Mouse (Mus musculus) heart, postnatal 0 days (tissue): ENCODE data around the gene Ascc2. TPM values are rescaled to one million over a fixed set of nuclear protein-coding genes. Genes with fewer than 3 reads are reported as not detected.

ENCODE experiments used
- ATAC-seq: fragments of 200-750 bp; cut with Nextera tagmentation; 2 replicates; pipeline ENCODE4 v1.8.0; 2017; ENCODE audit warnings: low read depth, moderate number of reproducible peaks, moderate library complexity; ENCODE audit not compliant: insufficient read depth
- DNase-seq: peaks from one replicate; pipeline ENCODE4 v3.0.0-alpha.2; 2016; ENCODE audit warnings: low spot score
- H3K27ac ChIP-seq: fragments of 300-500 bp; sonication (generic); 2 replicates; pipeline ENCODE4 v1.5.1; 2014; ENCODE audit warnings: low read depth, mild to moderate bottlenecking
- H3K27me3 ChIP-seq: fragments of 300-500 bp; sonication (generic); 2 replicates; pipeline ENCODE4 v1.6.1; 2014; ENCODE audit warnings: low read length, mixed read lengths; ENCODE audit not compliant: control insufficient read depth, insufficient read depth
- H3K36me3 ChIP-seq: fragments of 300-500 bp; sonication (generic); replicated peaks from 2 replicates; pipeline ENCODE4 v1.6.1; 2014; ENCODE audit warnings: low read length, mixed read lengths; ENCODE audit not compliant: control insufficient read depth, insufficient read depth
- H3K4me1 ChIP-seq: fragments of 300-500 bp; sonication (generic); 2 replicates; pipeline ENCODE4 v1.6.1; 2014; ENCODE audit warnings: antibody characterized with exemption; ENCODE audit not compliant: control insufficient read depth, insufficient read depth
- H3K4me2 ChIP-seq: fragments of 300-500 bp; sonication (generic); 2 replicates; pipeline ENCODE4 v1.6.1; 2014; ENCODE audit warnings: low read depth, mild to moderate bottlenecking, low read length, moderate library complexity
- H3K4me3 ChIP-seq: fragments of 300-500 bp; sonication (generic); 2 replicates; pipeline ENCODE4 v1.5.1; 2014; ENCODE audit warnings: low read depth, low read length
- H3K9ac ChIP-seq: fragments of 300-500 bp; sonication (generic); replicated peaks from 2 replicates; pipeline ENCODE4 v1.6.1; 2014; ENCODE audit warnings: low read depth, low read length, mixed read lengths
- H3K9me3 ChIP-seq: fragments of 300-500 bp; sonication (generic); replicated peaks from 2 replicates; pipeline ENCODE4 v1.6.1; 2016; ENCODE audit warnings: low read length; ENCODE audit not compliant: control insufficient read depth
- CTCF ChIP-seq: IDR thresholded peaks from 2 replicates; pipeline ENCODE4 v1.5.1; 2016; ENCODE audit warnings: antibody characterized with exemption, control low read depth, low read depth
- EP300 ChIP-seq: IDR thresholded peaks from 2 replicates; pipeline ENCODE4 v1.6.1; 2016; ENCODE audit warnings: antibody characterized with exemption, low read depth
- WGBS: fragments of 180-500 bp; shearing (Covaris S2); extraction: QIAGEN DNeasy Blood & Tissue Kit; methylation state at CpG from one replicate; pipeline ENCODE4 v1.1.7; 2014; 5-methylcytosine and 5-hydroxymethylcytosine counted together
- polyA plus RNA-seq: library from polyadenylated mRNA; unstranded; fragments of >200 nt; fragmentation: Nextera tagmentation; extraction: Ambion mirVana; gene quantifications from 2 replicates; pipeline ENCODE4 v1.2.1, GENCODE M21; 2015
- total RNA-seq: library from RNA; depleted of rRNA; stranded (reverse); fragments of >200 nt; gene quantifications from 2 replicates; pipeline ENCODE4 v1.2.3, GENCODE M21; 2014; ENCODE audit warnings: low replicate concordance

Ascc2 gene
- total and polyA plus RNA-seq, 2 experiments from 2014 or later = 10.6 to 13.6 TPM

DNA sequence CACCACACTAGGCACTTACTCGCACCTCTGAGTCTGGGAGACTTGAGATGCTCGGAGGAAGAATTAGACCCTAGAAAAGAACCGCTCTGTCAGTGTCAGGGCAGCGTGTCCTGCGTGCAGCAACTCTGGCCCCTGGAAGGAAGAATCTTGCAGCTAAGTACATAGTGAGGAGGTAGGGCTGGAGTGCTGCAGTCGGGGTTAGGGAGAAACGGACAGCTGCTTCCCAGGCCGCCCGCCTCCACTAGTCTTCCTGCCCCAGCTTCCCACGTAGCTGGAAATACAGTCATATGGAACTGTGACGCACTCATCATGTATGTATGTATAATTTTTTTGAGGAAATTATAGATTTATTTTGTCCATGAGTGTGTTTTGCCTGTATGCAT lies 24.9 kb downstream of the Ascc2 start:
- no peak overlapping the region for H3K27ac ChIP-seq
- TF ChIP-seq EP300 (no peak), CTCF (no peak)
- no peak overlapping the region for H3K4me3 ChIP-seq
- peaks cover 32% of the 10 kb centered on the region for H3K36me3 ChIP-seq
- no peak for ATAC-seq
- H3K4me1 ChIP-seq = no peaks in the 10 kb centered on the region
- WGBS = 92% methylated on average over 11 of the region's 11 CpGs
- no peaks in the 10 kb centered on the region for H3K9me3 ChIP-seq
- no peak for DNase-seq
- no peak overlapping the region for H3K4me2 ChIP-seq
- H3K9ac ChIP-seq = no peak overlapping the region
- no peaks in the 10 kb centered on the region for H3K27me3 ChIP-seq

DNA sequence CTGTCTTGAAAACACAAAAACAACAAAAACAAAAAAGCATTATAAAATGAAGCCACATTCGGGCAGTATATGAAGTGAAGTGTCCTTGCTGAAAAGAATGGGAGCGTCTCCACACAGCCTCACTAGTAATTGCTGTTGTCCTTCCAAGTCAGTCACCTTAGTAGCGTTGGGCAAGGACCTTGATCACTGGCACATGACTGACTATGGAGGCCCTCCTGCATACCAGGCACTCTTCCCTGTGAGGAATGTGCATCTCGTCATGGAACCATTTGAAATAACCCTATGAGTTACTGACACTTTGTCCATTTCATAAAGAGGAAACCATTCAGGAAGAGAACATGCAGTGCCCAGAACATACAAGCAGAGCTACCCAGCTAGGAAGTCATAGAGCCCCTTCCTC lies 34.2 kb downstream of the Ascc2 start:
- Histone ChIP-seq H3K27me3 (no peaks in the 10 kb centered on the region), H3K9me3 (no peaks in the 10 kb centered on the region), H3K4me1 (peaks cover 6% of the 10 kb centered on the region; the same call in 1 of the 2 replicates), H3K4me3 (no peak overlapping the region), H3K4me2 (no peak overlapping the region), H3K9ac (no peak overlapping the region), H3K27ac (peak overlapping the region; percentile 58), H3K36me3 (peaks cover 25% of the 10 kb centered on the region; the same call in 1 of the 2 replicates)
- DNase-seq (peak; percentile 51), ATAC-seq (peak; percentile 87)
- no peak for TF ChIP-seq CTCF
- TF ChIP-seq EP300 = no peak
- 52% methylated on average over 4 of the region's 4 CpGs for WGBS

DNA sequence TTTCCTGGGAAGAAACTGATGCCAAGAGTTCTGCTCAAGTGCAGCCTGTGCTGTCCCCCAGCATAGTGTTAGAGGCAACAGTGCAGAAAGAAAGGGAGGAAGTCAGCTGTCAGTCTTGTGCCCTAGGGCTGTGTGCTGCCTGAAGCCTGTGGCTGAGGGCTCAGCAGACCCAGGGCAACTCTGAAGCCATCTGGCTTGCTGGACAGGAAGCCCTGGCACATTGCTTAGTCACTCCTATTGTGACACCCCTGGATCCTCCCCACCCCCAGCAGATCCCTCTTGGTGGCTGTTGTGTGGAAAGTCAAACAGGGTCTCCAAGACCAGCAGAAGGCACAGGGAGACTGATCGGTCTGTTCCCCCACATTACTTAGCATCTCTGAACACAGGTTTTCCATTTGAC lies 37.0 kb downstream of the Ascc2 start:
- H3K4me2 ChIP-seq = no peak overlapping the region
- H3K4me1 ChIP-seq = peaks cover 6% of the 10 kb centered on the region; the same call in 1 of the 2 replicates
- no peak overlapping the region for H3K9ac ChIP-seq
- ATAC-seq = no peak
- H3K27me3 ChIP-seq = no peaks in the 10 kb centered on the region
- H3K27ac ChIP-seq = no peak overlapping the region
- no peaks in the 10 kb centered on the region for H3K9me3 ChIP-seq
- peaks cover 28% of the 10 kb centered on the region; the same call in 1 of the 2 replicates for H3K36me3 ChIP-seq
- TF ChIP-seq EP300 (no peak), CTCF (no peak)
- DNase-seq = no peak
- 88% methylated on average over 1 of the region's 1 CpGs for WGBS
- H3K4me3 ChIP-seq = no peak overlapping the region

DNA sequence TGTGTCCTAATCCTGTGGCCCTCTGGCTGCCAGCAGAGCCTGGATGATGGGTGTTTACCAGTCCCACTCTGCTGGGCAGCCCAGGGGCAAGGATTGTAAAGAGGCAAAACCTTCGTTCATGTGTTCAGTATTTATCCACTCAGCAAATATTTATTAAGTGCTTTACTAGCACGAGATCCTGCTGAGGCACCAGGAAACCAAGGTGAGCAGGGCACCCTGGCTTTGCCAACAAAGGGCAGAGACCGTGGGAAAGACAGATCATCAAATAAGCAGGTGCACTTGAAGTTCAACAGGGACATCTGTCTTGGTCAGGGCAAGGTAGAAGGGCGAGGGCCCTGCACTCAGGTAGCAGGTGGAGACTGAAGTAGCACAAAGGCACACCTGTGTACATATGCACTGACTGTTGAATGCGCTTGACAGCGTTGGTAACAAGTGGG lies 37.6 kb downstream of the Ascc2 start:
- TF ChIP-seq CTCF (no peak), EP300 (no peak)
- Histone ChIP-seq H3K36me3 (peaks cover 33% of the 10 kb centered on the region), H3K27me3 (no peaks in the 10 kb centered on the region), H3K9ac (no peak overlapping the region), H3K27ac (no peak overlapping the region), H3K4me2 (no peak overlapping the region), H3K4me1 (peaks cover 6% of the 10 kb centered on the region; the same call in 1 of the 2 replicates), H3K4me3 (no peak overlapping the region), H3K9me3 (no peaks in the 10 kb centered on the region)
- WGBS = 86% methylated on average over 6 of the region's 6 CpGs
- no peak for ATAC-seq
- no peak for DNase-seq

DNA sequence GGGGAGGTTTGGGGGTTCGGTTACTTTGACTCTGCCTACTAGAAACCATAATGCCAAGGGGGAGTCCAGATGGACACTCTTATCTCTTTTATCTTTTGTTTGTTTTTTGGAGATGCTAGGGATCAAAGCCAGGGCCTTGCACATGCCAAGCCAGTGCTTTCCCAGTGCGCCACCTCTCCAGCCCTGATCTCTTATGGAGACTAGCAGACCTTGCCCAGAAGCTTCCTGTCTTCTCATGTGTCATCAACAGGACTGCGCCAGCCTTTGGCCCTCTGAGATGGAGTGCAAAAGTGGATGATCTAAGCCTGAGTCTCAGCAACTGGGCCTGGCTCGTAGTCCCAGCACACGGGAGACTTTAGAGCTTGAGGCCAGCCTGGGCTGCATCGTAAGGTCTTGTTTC lies 38.1 kb downstream of the Ascc2 start:
- no peak overlapping the region for H3K27ac ChIP-seq
- no peaks in the 10 kb centered on the region for H3K27me3 ChIP-seq
- DNase-seq = no peak
- whole genome bisulfite sequencing = 90% methylated on average over 6 of the region's 6 CpGs
- no peak overlapping the region for H3K9ac ChIP-seq
- no peaks in the 10 kb centered on the region for H3K9me3 ChIP-seq
- TF ChIP-seq CTCF = no peak
- no peak for TF ChIP-seq EP300
- H3K4me3 ChIP-seq = no peak overlapping the region
- ATAC-seq = no peak
- no peak overlapping the region for H3K4me2 ChIP-seq
- H3K36me3 ChIP-seq = peaks cover 34% of the 10 kb centered on the region
- H3K4me1 ChIP-seq = peaks cover 6% of the 10 kb centered on the region; the same call in 1 of the 2 replicates

DNA sequence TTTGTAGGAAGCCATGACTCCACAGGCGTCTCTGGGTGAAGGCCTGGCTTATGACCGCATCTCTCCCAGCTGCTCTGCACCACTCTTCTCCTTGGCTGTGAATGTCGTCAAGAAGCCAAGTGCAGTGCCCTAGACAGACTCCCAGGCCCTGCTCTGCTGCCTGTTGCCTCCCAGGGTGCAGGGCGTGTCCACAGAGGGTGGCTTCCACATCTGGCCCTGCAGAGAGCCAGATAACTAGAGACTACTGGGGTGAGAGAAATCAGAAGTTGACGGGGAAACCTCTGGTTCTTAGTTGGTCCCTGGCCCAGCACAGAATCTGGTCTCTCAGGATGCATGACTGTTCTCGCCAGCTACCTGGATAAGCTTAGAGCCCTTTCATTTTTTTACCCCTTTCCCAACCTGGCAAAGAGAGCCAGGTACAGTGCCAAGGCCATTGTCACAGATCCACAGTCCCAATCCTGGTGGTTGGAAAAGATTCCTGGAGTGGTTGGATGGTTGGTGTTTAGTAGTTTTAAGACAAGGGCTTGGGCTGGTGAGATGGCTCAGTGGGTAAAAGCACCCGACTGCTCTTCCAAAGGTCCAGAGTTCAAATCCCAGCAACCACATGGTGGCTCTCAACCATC lies 39.8 kb downstream of the Ascc2 start:
- no peak overlapping the region for H3K4me2 ChIP-seq
- H3K9me3 ChIP-seq = no peaks in the 10 kb centered on the region
- no peak overlapping the region for H3K9ac ChIP-seq
- 0 out of 2 replicates have a peak, but pooled peaks cover under 1% of the 10 kb centered on the region for H3K4me1 ChIP-seq
- peaks cover 41% of the 10 kb centered on the region for H3K36me3 ChIP-seq
- no peak overlapping the region for H3K4me3 ChIP-seq
- H3K27me3 ChIP-seq = no peaks in the 10 kb centered on the region
- DNase-seq (no peak), ATAC-seq (no peak)
- no peak overlapping the region for H3K27ac ChIP-seq
- TF ChIP-seq EP300 (no peak), CTCF (no peak)
- WGBS = 90% methylated on average over 7 of the region's 7 CpGs
